Mouse (Mus musculus): ENCODE results near the gene Tsg101.

Tsg101 gene

GRCm38 (mm10) chr7:46876841-46877240, 42.9 kb downstream of the Tsg101 start:
- DNase-seq (ENCODE audit: low spot score in 2 of 2), result peak; percentile 8 to 24

- no peak for DNase-seq (ENCODE audit: low spot score in 2 of 2)
Measured at GRCm38 (mm10) chr7:46871988-46872387, 47.8 kb downstream of the Tsg101 start.

GRCm38 (mm10) chr7:46860996-46861395, 58.8 kb downstream of the Tsg101 start, which contains the start of gene Ldhc:
Gene Ldhc, plus strand, starts transcription at chr7:46861203.
- DNase-seq (ENCODE audit: low spot score in 2 of 2), result no peak

GRCm38 (mm10) chr7:46859031-46859430, 60.7 kb downstream of the Tsg101 start:
- no peak for DNase-seq (ENCODE audit: low spot score in 2 of 2)

- no peak for DNase-seq (ENCODE audit: low spot score in 2 of 2)
Measured at GRCm38 (mm10) chr7:46857436-46857835, 62.3 kb downstream of the Tsg101 start.

GRCm38 (mm10) chr7:46855866-46856560, 63.8 kb downstream of the Tsg101 start:
- DNase-seq (ENCODE audit: low spot score in 2 of 2), result no peak

- no peak for DNase-seq (ENCODE audit: low spot score in 2 of 2)
Measured at GRCm38 (mm10) chr7:46853365-46853764, 66.4 kb downstream of the Tsg101 start.

- no peak for DNase-seq (ENCODE audit: low spot score in 2 of 2)
Measured at GRCm38 (mm10) chr7:46852666-46853065, 67.1 kb downstream of the Tsg101 start.

GRCm38 (mm10) chr7:46851026-46851425, 68.7 kb downstream of the Tsg101 start:
- no peak for DNase-seq (ENCODE audit: low spot score in 2 of 2)

- DNase-seq (ENCODE audit: low spot score in 2 of 2), result no peak
Measured at GRCm38 (mm10) chr7:46849287-46849686, 70.5 kb downstream of the Tsg101 start.

- DNase-seq (ENCODE audit: low spot score in 2 of 2), result peak; percentile 54
Measured at GRCm38 (mm10) chr7:46846486-46847244, 73.1 kb downstream of the Tsg101 start.

GRCm38 (mm10) chr7:46845978-46846485, 73.7 kb downstream of the Tsg101 start:
- DNase-seq (ENCODE audit: low spot score in 2 of 2), result peak in 1 of 2 experiments; percentile 33

GRCm38 (mm10) chr7:46845211-46845977, 74.4 kb downstream of the Tsg101 start:
- peak; percentile 89 to 90 for DNase-seq (ENCODE audit: low spot score in 2 of 2)

GRCm38 (mm10) chr7:46843576-46843975, 76.2 kb downstream of the Tsg101 start:
- no peak for DNase-seq (ENCODE audit: low spot score in 2 of 2)

- DNase-seq (ENCODE audit: low spot score in 2 of 2), result no peak
Measured at GRCm38 (mm10) chr7:46842278-46842677, 77.5 kb downstream of the Tsg101 start.

- no peak for DNase-seq (ENCODE audit: low spot score in 2 of 2)
Measured at GRCm38 (mm10) chr7:46840787-46841525, 78.8 kb downstream of the Tsg101 start, which contains the start of gene Ldha. Gene Ldha, plus strand, starts transcription at chr7:46841475.

- DNase-seq (ENCODE audit: low spot score in 2 of 2), result no peak
Measured at GRCm38 (mm10) chr7:46840326-46840725, 79.4 kb downstream of the Tsg101 start.

- no peak for DNase-seq (ENCODE audit: low spot score in 2 of 2)
Measured at GRCm38 (mm10) chr7:46839861-46840260, 79.9 kb downstream of the Tsg101 start.

- no peak for DNase-seq (ENCODE audit: low spot score in 2 of 2)
Measured at GRCm38 (mm10) chr7:46839446-46839845, 80.3 kb downstream of the Tsg101 start.

All from right cerebral cortex, postnatal 36 days (tissue).